Mouse (Mus musculus): ENCODE data around the gene Fbxl17. TPM values are rescaled to one million over a fixed set of nuclear protein-coding genes. Genes with fewer than 3 reads are reported as not detected.

Gene Fbxl17
- polyA plus RNA-seq, 1 experiment from 2014 or later: 3.0 TPM

- Histone ChIP-seq H3K36me3 (ENCODE audit: control insufficient read depth, insufficient read depth, low read length) (no peaks in the 10 kb centered on the region), H3K27me3 (replicated peaks; ENCODE audit: control insufficient read depth, insufficient read depth, low read length) (no peaks in the 10 kb centered on the region), H3K4me3 (ENCODE audit: low read depth, low read length) (no peak overlapping the region), H3K9me3 (ENCODE audit: control insufficient read depth, low read length) (no peaks in the 10 kb centered on the region), H3K4me2 (no peak overlapping the region), H3K27ac (ENCODE audit: low read depth, low read length) (no peak overlapping the region), H3K9ac (ENCODE audit: low read depth, low read length) (no peak overlapping the region), H3K4me1 (replicated peaks; ENCODE audit: control insufficient read depth, insufficient read depth, low read length) (no peaks in the 10 kb centered on the region; the same call in 1 of the 2 replicates)
- no peak for ATAC-seq (replicated peaks; ENCODE audit: low FRiP score)
- no peak for DNase-seq (ENCODE audit: low spot score)
- WGBS: 72% methylated on average over 4 of the region's 4 CpGs
These were observed 196.0 kb downstream of the Fbxl17 start for GRCm38 (mm10) chr17:63303862-63304261.

DNA sequence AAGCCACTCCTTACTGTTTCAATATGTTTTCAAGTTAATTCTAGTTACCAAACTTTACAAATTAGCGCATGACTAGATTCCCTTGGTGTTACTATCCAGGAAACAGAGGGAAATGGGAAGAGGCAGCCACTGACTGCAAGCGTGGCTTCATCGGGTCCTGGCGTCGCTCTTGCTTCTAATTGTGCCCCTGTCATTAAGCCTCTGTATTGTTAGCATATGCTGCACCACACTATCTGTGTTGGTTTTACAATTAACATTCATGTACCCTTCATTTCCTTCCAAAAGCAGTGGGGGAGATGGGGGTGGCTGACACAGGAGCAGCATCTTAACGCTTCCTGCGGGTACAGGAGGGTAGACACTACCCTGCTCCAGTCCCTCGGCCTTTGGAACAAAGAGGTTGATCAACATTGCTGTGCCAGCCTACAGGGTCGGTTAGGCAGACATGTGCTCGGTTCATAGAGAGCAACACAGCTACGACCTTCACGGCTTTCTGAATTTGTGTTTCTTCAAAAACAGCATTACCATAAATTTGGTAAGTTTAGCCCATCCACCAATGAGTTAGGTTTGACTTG lies 197.9 kb downstream of the Fbxl17 start:
- DNase-seq (ENCODE audit: low spot score) (no peak), ATAC-seq (replicated peaks; ENCODE audit: low FRiP score) (no peak)
- 85% methylated on average over 12 of the region's 12 CpGs for WGBS
- H3K4me3 ChIP-seq (ENCODE audit: low read depth, low read length): no peak overlapping the region
- no peak overlapping the region for H3K9ac ChIP-seq (ENCODE audit: low read depth, low read length)
- H3K27ac ChIP-seq (ENCODE audit: low read depth, low read length): no peak overlapping the region
- no peaks in the 10 kb centered on the region for H3K9me3 ChIP-seq (ENCODE audit: control insufficient read depth, low read length)
- H3K27me3 ChIP-seq (replicated peaks; ENCODE audit: control insufficient read depth, insufficient read depth, low read length): no peaks in the 10 kb centered on the region
- H3K4me2 ChIP-seq: no peak overlapping the region
- H3K36me3 ChIP-seq (ENCODE audit: control insufficient read depth, insufficient read depth, low read length): no peaks in the 10 kb centered on the region
- H3K4me1 ChIP-seq (replicated peaks; ENCODE audit: control insufficient read depth, insufficient read depth, low read length): no peaks in the 10 kb centered on the region; the same call in 1 of the 2 replicates

DNA sequence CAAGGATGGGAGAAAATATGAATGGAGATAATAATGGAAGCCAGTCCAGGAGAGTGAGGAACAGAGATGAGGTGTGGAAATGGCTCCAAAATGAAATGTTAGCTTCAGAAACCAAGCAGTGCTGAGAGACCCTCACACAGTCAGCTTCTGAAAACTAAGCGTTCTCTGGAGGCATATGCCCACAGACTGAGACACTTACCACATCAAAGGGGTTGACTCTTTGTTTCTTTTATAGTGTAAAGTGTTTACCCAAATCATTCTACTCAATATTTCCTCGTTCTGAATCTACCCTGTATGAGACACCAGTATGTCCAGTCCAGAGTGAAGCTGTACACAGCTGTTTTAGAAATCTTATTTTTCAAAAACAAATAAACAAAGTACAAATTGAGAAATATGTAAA lies 204.3 kb downstream of the Fbxl17 start:
- H3K4me3 ChIP-seq (ENCODE audit: low read depth, low read length): no peak overlapping the region
- H3K4me2 ChIP-seq: no peak overlapping the region
- no peak for DNase-seq (ENCODE audit: low spot score)
- WGBS: 63% methylated on average over 2 of the region's 2 CpGs
- H3K27ac ChIP-seq (ENCODE audit: low read depth, low read length): no peak overlapping the region
- H3K27me3 ChIP-seq (replicated peaks; ENCODE audit: control insufficient read depth, insufficient read depth, low read length): no peaks in the 10 kb centered on the region
- no peak overlapping the region for H3K9ac ChIP-seq (ENCODE audit: low read depth, low read length)
- ATAC-seq (replicated peaks; ENCODE audit: low FRiP score): no peak
- H3K4me1 ChIP-seq (replicated peaks; ENCODE audit: control insufficient read depth, insufficient read depth, low read length): no peaks in the 10 kb centered on the region
- H3K36me3 ChIP-seq (ENCODE audit: control insufficient read depth, insufficient read depth, low read length): no peaks in the 10 kb centered on the region
- no peaks in the 10 kb centered on the region for H3K9me3 ChIP-seq (ENCODE audit: control insufficient read depth, low read length)

- no peaks in the 10 kb centered on the region for H3K36me3 ChIP-seq (ENCODE audit: control insufficient read depth, insufficient read depth, low read length)
- H3K4me2 ChIP-seq: no peak overlapping the region
- H3K9me3 ChIP-seq (ENCODE audit: control insufficient read depth, low read length): no peaks in the 10 kb centered on the region
- H3K27ac ChIP-seq (ENCODE audit: low read depth, low read length): no peak overlapping the region
- DNase-seq (ENCODE audit: low spot score): no peak
- H3K27me3 ChIP-seq (replicated peaks; ENCODE audit: control insufficient read depth, insufficient read depth, low read length): no peaks in the 10 kb centered on the region
- ATAC-seq (replicated peaks; ENCODE audit: low FRiP score): no peak
- H3K4me1 ChIP-seq (replicated peaks; ENCODE audit: control insufficient read depth, insufficient read depth, low read length): no peaks in the 10 kb centered on the region
- no peak overlapping the region for H3K9ac ChIP-seq (ENCODE audit: low read depth, low read length)
- 67% methylated on average over 3 of the region's 3 CpGs for WGBS
- H3K4me3 ChIP-seq (ENCODE audit: low read depth, low read length): no peak overlapping the region
These were observed 204.9 kb downstream of the Fbxl17 start for GRCm38 (mm10) chr17:63294961-63295360.

- no peak overlapping the region for H3K4me2 ChIP-seq
- no peaks in the 10 kb centered on the region for H3K36me3 ChIP-seq (ENCODE audit: control insufficient read depth, insufficient read depth, low read length)
- no peaks in the 10 kb centered on the region for H3K4me1 ChIP-seq (replicated peaks; ENCODE audit: control insufficient read depth, insufficient read depth, low read length)
- no peak overlapping the region for H3K4me3 ChIP-seq (ENCODE audit: low read depth, low read length)
- no peak overlapping the region for H3K27ac ChIP-seq (ENCODE audit: low read depth, low read length)
- ATAC-seq (replicated peaks; ENCODE audit: low FRiP score) (no peak), DNase-seq (ENCODE audit: low spot score) (no peak)
- no peaks in the 10 kb centered on the region for H3K27me3 ChIP-seq (replicated peaks; ENCODE audit: control insufficient read depth, insufficient read depth, low read length)
- 86% methylated on average over 3 of the region's 3 CpGs for WGBS
- no peaks in the 10 kb centered on the region for H3K9me3 ChIP-seq (ENCODE audit: control insufficient read depth, low read length)
- no peak overlapping the region for H3K9ac ChIP-seq (ENCODE audit: low read depth, low read length)
These were observed 205.8 kb downstream of the Fbxl17 start for GRCm38 (mm10) chr17:63293979-63294378.

DNA sequence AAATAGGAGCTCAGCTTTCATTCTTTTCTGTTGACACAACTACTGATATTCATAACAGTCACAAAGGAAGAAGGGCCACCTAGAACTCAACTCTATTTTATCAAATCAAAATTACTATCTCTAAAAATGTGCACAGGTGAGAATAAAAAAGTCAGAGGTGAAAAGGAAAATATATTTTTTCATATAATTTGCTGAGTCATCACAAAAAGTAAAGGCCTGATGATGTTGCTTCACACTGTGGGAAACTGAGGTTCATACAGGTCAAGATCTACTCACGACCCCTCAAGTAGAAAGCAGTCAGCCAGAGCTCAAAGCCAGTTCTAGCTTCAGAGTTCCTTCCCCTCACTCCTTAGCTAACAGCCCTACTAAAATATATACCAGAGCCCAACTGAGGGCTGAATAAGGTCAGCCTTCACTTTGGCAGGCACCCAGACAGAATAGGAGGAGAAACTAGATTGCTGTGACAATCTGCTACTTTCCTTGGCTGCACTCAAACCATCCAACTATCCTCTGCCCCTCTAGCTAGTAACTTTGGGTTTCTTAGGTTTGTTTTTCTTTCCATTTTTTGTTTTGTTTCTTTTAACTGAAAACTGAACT lies 210.4 kb downstream of the Fbxl17 start:
- Histone ChIP-seq H3K27me3 (replicated peaks; ENCODE audit: control insufficient read depth, insufficient read depth, low read length) (no peaks in the 10 kb centered on the region), H3K4me1 (replicated peaks; ENCODE audit: control insufficient read depth, insufficient read depth, low read length) (no peaks in the 10 kb centered on the region; the same call in 1 of the 2 replicates), H3K4me3 (ENCODE audit: low read depth, low read length) (no peak overlapping the region), H3K36me3 (ENCODE audit: control insufficient read depth, insufficient read depth, low read length) (no peaks in the 10 kb centered on the region), H3K27ac (ENCODE audit: low read depth, low read length) (no peak overlapping the region), H3K9me3 (ENCODE audit: control insufficient read depth, low read length) (no peaks in the 10 kb centered on the region), H3K4me2 (no peak overlapping the region), H3K9ac (ENCODE audit: low read depth, low read length) (no peak overlapping the region)
- no peak for ATAC-seq (replicated peaks; ENCODE audit: low FRiP score)
- 69% methylated on average over 1 of the region's 1 CpGs for WGBS
- no peak for DNase-seq (ENCODE audit: low spot score)

GRCm38 (mm10) chr17:63288850-63289249 lies 211.0 kb downstream of the Fbxl17 start:
- WGBS: 93% methylated on average over 4 of the region's 4 CpGs
- no peak for DNase-seq (ENCODE audit: low spot score)
- H3K36me3 ChIP-seq (ENCODE audit: control insufficient read depth, insufficient read depth, low read length): no peaks in the 10 kb centered on the region
- no peak for ATAC-seq (replicated peaks; ENCODE audit: low FRiP score)
- H3K4me1 ChIP-seq (replicated peaks; ENCODE audit: control insufficient read depth, insufficient read depth, low read length): no peaks in the 10 kb centered on the region; the same call in 1 of the 2 replicates
- no peak overlapping the region for H3K4me3 ChIP-seq (ENCODE audit: low read depth, low read length)
- no peaks in the 10 kb centered on the region for H3K27me3 ChIP-seq (replicated peaks; ENCODE audit: control insufficient read depth, insufficient read depth, low read length)
- no peaks in the 10 kb centered on the region for H3K9me3 ChIP-seq (ENCODE audit: control insufficient read depth, low read length)
- no peak overlapping the region for H3K27ac ChIP-seq (ENCODE audit: low read depth, low read length)
- H3K9ac ChIP-seq (ENCODE audit: low read depth, low read length): no peak overlapping the region
- no peak overlapping the region for H3K4me2 ChIP-seq

DNA sequence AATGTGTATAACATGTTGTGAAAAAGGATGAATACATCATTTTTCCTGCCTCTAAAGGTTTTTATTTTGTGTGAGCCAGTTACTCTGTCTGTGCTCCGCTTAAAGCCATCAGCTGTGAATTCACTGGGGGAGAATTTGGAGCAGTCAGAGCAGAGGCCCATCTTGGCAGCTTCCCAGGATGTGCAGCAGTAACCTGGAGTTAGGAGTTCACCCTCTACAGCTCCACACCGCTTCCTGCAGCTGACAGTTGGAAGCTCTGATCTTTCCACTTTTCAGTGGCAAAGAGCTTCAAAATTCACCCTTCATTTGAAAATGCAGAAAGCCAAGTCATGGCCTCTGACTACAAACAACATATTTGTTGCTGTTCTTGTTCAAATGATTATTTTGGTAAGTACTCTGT lies 212.4 kb downstream of the Fbxl17 start:
- DNase-seq (ENCODE audit: low spot score) (no peak), ATAC-seq (replicated peaks; ENCODE audit: low FRiP score) (no peak)
- Histone ChIP-seq H3K4me1 (replicated peaks; ENCODE audit: control insufficient read depth, insufficient read depth, low read length) (no peaks in the 10 kb centered on the region; the same call in 1 of the 2 replicates), H3K4me3 (ENCODE audit: low read depth, low read length) (no peak overlapping the region), H3K9ac (ENCODE audit: low read depth, low read length) (no peak overlapping the region), H3K4me2 (no peak overlapping the region), H3K27ac (ENCODE audit: low read depth, low read length) (no peak overlapping the region), H3K9me3 (ENCODE audit: control insufficient read depth, low read length) (no peaks in the 10 kb centered on the region), H3K27me3 (replicated peaks; ENCODE audit: control insufficient read depth, insufficient read depth, low read length) (no peaks in the 10 kb centered on the region), H3K36me3 (ENCODE audit: control insufficient read depth, insufficient read depth, low read length) (no peaks in the 10 kb centered on the region)
- 76% methylated on average over 2 of the region's 2 CpGs for WGBS

DNA sequence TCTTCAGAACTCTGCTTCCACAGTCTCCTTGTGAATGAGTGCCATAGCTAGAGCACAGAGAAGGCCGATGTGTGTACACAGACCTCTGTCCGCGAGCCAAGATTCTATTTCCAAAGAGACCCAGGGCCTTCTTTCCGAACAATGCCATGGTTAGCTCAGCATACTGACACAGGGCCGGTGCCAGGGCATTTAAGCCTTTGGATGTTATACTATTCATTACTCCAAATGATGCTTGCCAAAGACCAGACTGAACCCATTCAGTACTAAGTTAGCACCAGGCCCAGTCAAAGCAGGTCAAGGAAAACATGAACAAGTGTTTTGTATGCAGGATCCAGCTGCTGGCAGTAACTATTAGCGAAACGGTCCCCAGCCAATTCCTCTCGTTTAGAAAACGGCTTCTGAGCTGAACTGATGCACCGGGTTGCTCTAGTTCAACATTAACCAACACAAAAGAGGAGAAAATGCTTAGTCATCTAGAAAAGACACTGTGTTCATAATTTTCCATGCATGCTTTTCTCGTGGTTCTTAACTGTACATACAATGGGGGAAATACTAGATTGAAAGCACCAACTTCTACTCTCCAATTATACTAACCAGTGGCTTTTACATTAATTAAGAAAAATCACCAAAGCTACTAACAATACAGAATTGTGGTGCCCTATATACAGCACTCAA lies 214.4 kb downstream of the Fbxl17 start:
- H3K9me3 ChIP-seq (ENCODE audit: control insufficient read depth, low read length): no peaks in the 10 kb centered on the region
- no peak overlapping the region for H3K27ac ChIP-seq (ENCODE audit: low read depth, low read length)
- H3K4me1 ChIP-seq (replicated peaks; ENCODE audit: control insufficient read depth, insufficient read depth, low read length): no peaks in the 10 kb centered on the region; the same call in 1 of the 2 replicates
- H3K4me2 ChIP-seq: no peak overlapping the region
- H3K36me3 ChIP-seq (ENCODE audit: control insufficient read depth, insufficient read depth, low read length): no peaks in the 10 kb centered on the region
- no peak overlapping the region for H3K4me3 ChIP-seq (ENCODE audit: low read depth, low read length)
- DNase-seq (ENCODE audit: low spot score) (no peak), ATAC-seq (replicated peaks; ENCODE audit: low FRiP score) (no peak)
- WGBS: 87% methylated on average over 11 of the region's 11 CpGs
- H3K27me3 ChIP-seq (replicated peaks; ENCODE audit: control insufficient read depth, insufficient read depth, low read length): no peaks in the 10 kb centered on the region
- no peak overlapping the region for H3K9ac ChIP-seq (ENCODE audit: low read depth, low read length)
